Mouse (Mus musculus) liver, embryonic 14.5 days (tissue): ENCODE measurements around the gene Itpa.

Experiments
- CTCF ChIP-seq: IDR thresholded peaks from 2 replicates; pipeline ENCODE4 v1.5.1; 2016; ENCODE audit warnings: antibody characterized with exemption, low read depth, control low read depth
- EP300 ChIP-seq: IDR thresholded peaks from 2 replicates; pipeline ENCODE4 v1.6.1; 2016; ENCODE audit warnings: antibody characterized with exemption, low read depth

- no peak for TF ChIP-seq CTCF
- no peak for TF ChIP-seq EP300
Measured at GRCm38 (mm10) chr2:130685426-130685825, 18.0 kb downstream of the Itpa start.
